Mouse (Mus musculus) embryonic facial prominence, embryonic 14.5 days (tissue): ENCODE data around the gene Rprd1b. TPM values are rescaled to one million over a fixed set of nuclear protein-coding genes. Genes with fewer than 3 reads are reported as not detected.
A peak's percentile ranks its signal among the peaks of the same experiment; 100 is the strongest.

ENCODE experiments used
- ATAC-seq: fragments of 200-750 bp; cut with Nextera tagmentation; 2 replicates; pipeline ENCODE4 v1.8.0; 2017; ENCODE audit warnings: low read depth, moderate number of reproducible peaks, moderate TSS enrichment
- DNase-seq: peaks from one replicate; pipeline ENCODE4 v3.0.0-alpha.2; 2015; ENCODE audit warnings: low spot score
- H3K27ac ChIP-seq: fragments of 300-500 bp; sonication (generic); replicated peaks from 2 replicates; pipeline ENCODE4 v1.5.1; 2014; ENCODE audit warnings: low read depth, mild to moderate bottlenecking, low read length, moderate library complexity
- H3K27me3 ChIP-seq: fragments of 300-500 bp; sonication (generic); replicated peaks from 2 replicates; pipeline ENCODE4 v1.6.1; 2014; ENCODE audit warnings: low read length; ENCODE audit not compliant: control insufficient read depth, insufficient read depth
- H3K36me3 ChIP-seq: fragments of 300-500 bp; sonication (generic); 2 replicates; pipeline ENCODE4 v1.6.1; 2014; ENCODE audit warnings: low read length, mixed read lengths; ENCODE audit not compliant: control insufficient read depth, insufficient read depth
- H3K4me1 ChIP-seq: fragments of 300-500 bp; sonication (generic); 2 replicates; pipeline ENCODE4 v1.6.1; 2014; ENCODE audit warnings: antibody characterized with exemption, low read length; ENCODE audit not compliant: control insufficient read depth, insufficient read depth
- H3K4me2 ChIP-seq: fragments of 300-500 bp; sonication (generic); 2 replicates; pipeline ENCODE4 v1.6.1; 2014; ENCODE audit warnings: low read depth, mild to moderate bottlenecking, low read length, moderate library complexity, mixed read lengths
- H3K4me3 ChIP-seq: fragments of 300-500 bp; sonication (generic); 2 replicates; pipeline ENCODE4 v1.5.1; 2014; ENCODE audit warnings: low read depth, mild to moderate bottlenecking, low read length
- H3K9ac ChIP-seq: fragments of 300-500 bp; sonication (generic); 2 replicates; pipeline ENCODE4 v1.6.1; 2014; ENCODE audit warnings: low read depth, mild to moderate bottlenecking, low read length, moderate library complexity, mixed read lengths
- H3K9me3 ChIP-seq: fragments of 300-500 bp; sonication (generic); 2 replicates; pipeline ENCODE4 v1.6.1; 2016; ENCODE audit warnings: low read length; ENCODE audit not compliant: control insufficient read depth
- WGBS: fragments of 180-500 bp; shearing (Covaris S2); extraction: QIAGEN DNeasy Blood & Tissue Kit; methylation state at CpG from one replicate; pipeline ENCODE4 v1.1.7; 2014; 5-methylcytosine and 5-hydroxymethylcytosine counted together
- polyA plus RNA-seq: library from polyadenylated mRNA; unstranded; fragments of >200 nt; fragmentation: Nextera tagmentation; extraction: Ambion mirVana; gene quantifications from 2 replicates; pipeline ENCODE4 v1.2.1, GENCODE M21; 2014

Rprd1b gene
- polyA plus RNA-seq, 1 experiment from 2014 or later: 32.8 TPM

- no peak overlapping the region for H3K4me2 ChIP-seq
- ATAC-seq (no peak), DNase-seq (no peak)
- WGBS: 56% methylated on average over 6 of the region's 6 CpGs
- H3K9ac ChIP-seq: no peak overlapping the region
- H3K36me3 ChIP-seq: no peaks in the 10 kb centered on the region
- H3K4me1 ChIP-seq: peaks cover 5% of the 10 kb centered on the region; the same call in 1 of the 2 replicates
- no peaks in the 10 kb centered on the region for H3K27me3 ChIP-seq
- no peaks in the 10 kb centered on the region for H3K9me3 ChIP-seq
- no peak overlapping the region for H3K27ac ChIP-seq
- H3K4me3 ChIP-seq: no peak overlapping the region
These were observed 134.7 kb downstream of the Rprd1b start for GRCm38 (mm10) chr2:158163034-158163433.

DNA sequence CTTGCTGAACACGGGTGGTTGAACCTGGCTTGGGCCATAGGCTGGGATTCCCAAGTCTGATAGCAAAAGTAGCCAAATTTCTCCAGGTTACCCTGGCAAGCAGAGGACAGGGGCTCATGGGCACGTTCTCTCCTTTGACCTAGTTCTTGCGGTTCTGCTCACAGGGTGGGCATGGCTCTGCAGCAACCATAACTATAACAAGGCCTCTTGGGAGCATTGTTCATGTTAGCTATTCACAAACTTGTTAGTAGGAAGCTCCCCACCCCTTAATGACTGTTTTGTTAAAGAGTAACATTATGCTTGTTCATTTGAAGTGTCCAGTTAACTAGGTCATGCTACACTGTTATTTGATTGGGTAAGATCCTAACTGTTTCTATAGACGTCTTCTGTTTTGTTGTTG lies 137.5 kb downstream of the Rprd1b start:
- no peak overlapping the region for H3K9ac ChIP-seq
- H3K36me3 ChIP-seq: no peaks in the 10 kb centered on the region
- 76% methylated on average over 4 of the region's 4 CpGs for WGBS
- H3K4me2 ChIP-seq: no peak overlapping the region
- H3K4me3 ChIP-seq: no peak overlapping the region
- DNase-seq: no peak
- H3K9me3 ChIP-seq: no peaks in the 10 kb centered on the region
- H3K4me1 ChIP-seq: peaks cover 14% of the 10 kb centered on the region
- no peak for ATAC-seq
- no peak overlapping the region for H3K27ac ChIP-seq
- no peaks in the 10 kb centered on the region for H3K27me3 ChIP-seq

DNA sequence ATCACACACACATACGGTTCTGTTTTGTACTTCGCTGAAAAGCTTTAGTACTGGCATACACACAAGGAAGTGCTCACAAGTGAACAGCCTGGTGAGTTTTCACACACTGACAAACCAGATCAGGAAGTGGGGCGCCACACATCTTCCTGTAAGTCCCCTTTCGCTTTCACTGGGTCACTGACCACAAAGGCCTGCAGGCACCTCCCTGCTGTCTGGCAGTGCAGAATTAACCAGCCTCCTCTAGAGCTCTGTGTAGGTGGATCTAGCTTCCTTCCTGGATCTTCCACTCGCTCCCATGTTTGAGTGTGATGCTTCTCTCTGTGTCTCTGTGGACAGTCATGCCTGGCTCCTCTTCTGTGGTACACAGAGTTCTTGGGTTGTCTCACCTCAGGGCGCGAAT lies 138.3 kb downstream of the Rprd1b start:
- peak; percentile 52 for DNase-seq
- H3K27ac ChIP-seq: no peak overlapping the region; the same call in 1 of the 2 replicates
- no peak overlapping the region for H3K4me3 ChIP-seq
- no peaks in the 10 kb centered on the region for H3K27me3 ChIP-seq
- no peak overlapping the region for H3K9ac ChIP-seq
- peak; percentile 22; the same call in 1 of the 2 replicates for ATAC-seq
- 70% methylated on average over 7 of the region's 7 CpGs for WGBS
- no peak overlapping the region for H3K4me2 ChIP-seq
- no peaks in the 10 kb centered on the region for H3K36me3 ChIP-seq
- H3K9me3 ChIP-seq: no peaks in the 10 kb centered on the region
- H3K4me1 ChIP-seq: peaks cover 14% of the 10 kb centered on the region

DNA sequence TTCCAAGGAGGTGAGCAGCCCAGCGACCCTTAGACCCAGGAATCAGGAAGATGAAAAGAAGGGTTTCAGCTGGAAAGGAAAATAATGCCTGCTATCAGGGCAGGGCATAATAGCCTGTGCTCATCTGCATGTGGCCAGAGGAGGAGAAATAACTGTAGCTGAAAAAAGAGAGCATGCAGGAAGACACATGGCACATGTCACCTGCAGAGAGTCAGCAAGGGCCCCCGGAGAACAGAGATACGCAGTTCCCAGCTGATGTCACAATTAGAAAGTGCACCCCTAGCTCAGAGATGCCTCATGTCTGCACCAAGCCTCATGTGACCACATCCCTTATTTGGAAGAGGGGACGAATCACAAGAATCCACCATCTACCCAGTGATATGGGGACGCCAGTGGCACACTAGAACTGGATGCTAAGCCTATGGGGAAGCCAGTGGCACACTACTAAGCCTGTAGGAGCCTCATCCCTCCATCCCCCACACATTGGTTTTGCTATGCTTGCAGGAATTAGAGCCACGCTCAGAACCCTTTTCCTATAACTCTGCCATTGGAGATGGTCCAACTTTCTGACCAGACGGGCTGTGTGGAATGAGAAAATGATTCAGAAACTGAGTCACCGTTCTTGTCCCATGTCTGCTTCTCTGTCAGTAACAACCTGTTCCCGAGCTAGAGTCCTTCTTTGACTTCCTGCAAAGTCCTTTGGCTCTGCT lies 139.4 kb downstream of the Rprd1b start:
- H3K27me3 ChIP-seq: no peaks in the 10 kb centered on the region
- H3K27ac ChIP-seq: no peak overlapping the region
- ATAC-seq: no peak
- no peak for DNase-seq
- no peaks in the 10 kb centered on the region for H3K36me3 ChIP-seq
- H3K9ac ChIP-seq: no peak overlapping the region
- H3K4me2 ChIP-seq: no peak overlapping the region
- H3K9me3 ChIP-seq: no peaks in the 10 kb centered on the region
- 56% methylated on average over 9 of the region's 9 CpGs for WGBS
- H3K4me3 ChIP-seq: no peak overlapping the region
- peaks cover 14% of the 10 kb centered on the region for H3K4me1 ChIP-seq

DNA sequence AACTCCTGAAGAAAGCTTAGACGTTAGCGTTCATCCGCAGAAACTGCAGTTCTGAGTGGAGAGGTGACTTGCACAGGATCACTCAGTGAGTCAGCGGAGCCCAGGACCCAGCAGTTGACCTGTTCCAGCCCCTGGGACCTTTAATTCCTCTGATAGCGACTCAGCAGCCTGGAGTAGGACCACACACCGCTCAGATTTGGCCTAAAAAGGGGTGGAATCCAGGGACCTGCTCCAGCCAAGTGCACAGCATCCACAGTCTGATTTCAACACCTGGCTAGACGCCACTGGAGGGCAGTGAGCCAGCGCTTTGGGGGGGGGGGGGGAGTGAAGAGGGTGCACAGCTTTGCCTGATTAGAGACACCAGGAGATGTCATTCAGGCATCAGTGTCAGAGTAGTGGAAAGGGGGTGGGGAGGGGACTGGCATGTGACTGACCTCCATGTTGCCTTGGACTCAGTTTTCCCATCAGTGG lies 140.5 kb downstream of the Rprd1b start:
- H3K9me3 ChIP-seq: no peaks in the 10 kb centered on the region
- no peak overlapping the region for H3K27ac ChIP-seq
- DNase-seq: no peak
- no peak overlapping the region for H3K9ac ChIP-seq
- no peaks in the 10 kb centered on the region for H3K36me3 ChIP-seq
- no peak overlapping the region for H3K4me2 ChIP-seq
- H3K4me1 ChIP-seq: peaks cover 14% of the 10 kb centered on the region
- no peak overlapping the region for H3K4me3 ChIP-seq
- no peaks in the 10 kb centered on the region for H3K27me3 ChIP-seq
- 47% methylated on average over 8 of the region's 8 CpGs for WGBS
- ATAC-seq: peak; percentile 37; the same call in 1 of the 2 replicates

DNA sequence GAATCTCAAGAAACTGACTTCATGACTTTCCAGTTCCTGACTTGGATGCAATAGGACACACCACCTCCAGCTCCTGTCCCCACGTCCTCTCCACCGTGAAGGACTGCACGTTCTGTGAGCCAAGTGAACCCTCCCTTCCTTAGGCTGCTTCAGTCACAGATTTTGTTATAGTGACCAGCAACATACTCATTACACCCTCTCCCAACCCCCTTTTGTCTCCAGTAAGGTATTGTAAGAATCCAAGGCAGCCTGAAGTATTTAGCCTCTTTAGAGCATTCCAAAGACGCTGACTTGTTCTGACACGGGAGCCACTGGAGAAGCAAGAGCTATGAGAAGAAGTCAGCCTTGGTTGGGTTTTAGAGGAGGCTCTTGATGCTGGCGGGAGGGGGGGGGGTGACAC lies 141.1 kb downstream of the Rprd1b start:
- H3K36me3 ChIP-seq: no peaks in the 10 kb centered on the region
- DNase-seq: no peak

DNA sequence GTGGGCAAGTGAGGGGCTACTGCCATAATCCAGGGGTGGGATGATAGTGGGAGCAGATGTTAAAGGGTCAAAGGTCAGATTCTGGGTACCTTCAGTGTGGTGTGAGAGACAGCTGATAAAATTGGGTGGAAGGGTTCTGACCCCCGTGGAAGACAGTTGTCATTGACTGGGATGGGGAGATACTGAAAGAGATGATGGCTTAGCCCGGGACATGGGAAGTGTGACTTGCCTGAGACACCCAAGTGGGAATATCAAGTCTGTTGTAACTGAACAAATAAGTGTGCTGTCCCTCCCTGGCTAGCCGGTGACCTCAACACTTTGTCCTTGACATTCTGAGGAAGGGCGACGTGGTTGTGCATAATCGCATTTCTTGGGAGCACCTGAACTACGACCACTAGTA lies 141.5 kb downstream of the Rprd1b start:
- no peak overlapping the region for H3K4me3 ChIP-seq
- WGBS: 89% methylated on average over 7 of the region's 7 CpGs
- no peak overlapping the region for H3K4me2 ChIP-seq
- H3K27me3 ChIP-seq: no peaks in the 10 kb centered on the region
- H3K9ac ChIP-seq: no peak overlapping the region
- H3K36me3 ChIP-seq: no peaks in the 10 kb centered on the region
- H3K9me3 ChIP-seq: no peaks in the 10 kb centered on the region
- H3K4me1 ChIP-seq: peaks cover 14% of the 10 kb centered on the region
- DNase-seq (no peak), ATAC-seq (no peak)
- H3K27ac ChIP-seq: no peak overlapping the region

More for the DNA sequence above, 141.1 kb downstream of the Rprd1b start:
- Histone ChIP-seq H3K4me1 (peaks cover 14% of the 10 kb centered on the region), H3K27ac (no peak overlapping the region), H3K4me2 (no peak overlapping the region), H3K9me3 (no peaks in the 10 kb centered on the region), H3K9ac (no peak overlapping the region), H3K27me3 (no peaks in the 10 kb centered on the region), H3K4me3 (no peak overlapping the region)
- ATAC-seq: no peak
- 65% methylated on average over 6 of the region's 6 CpGs for WGBS

DNA sequence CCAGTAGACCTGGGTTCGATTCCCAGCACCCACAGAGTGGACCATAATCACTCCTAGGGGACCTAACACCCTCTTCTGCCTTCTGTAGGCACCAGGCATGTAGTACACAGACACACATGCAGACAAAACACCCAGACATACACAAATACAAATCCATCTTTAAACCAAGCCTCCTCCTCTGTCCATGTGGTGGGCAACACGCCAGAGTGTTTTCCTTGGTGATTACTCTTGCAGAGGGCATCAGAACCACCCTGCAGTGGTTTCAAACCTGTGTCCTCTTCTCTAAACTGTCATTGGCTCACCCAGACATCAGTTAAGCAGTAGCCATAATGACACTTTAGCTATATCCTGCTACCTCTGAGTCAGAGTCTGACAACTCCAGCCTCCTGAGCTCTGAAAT lies 142.1 kb downstream of the Rprd1b start:
- DNase-seq: no peak

GRCm38 (mm10) chr2:158174438-158174837 lies 146.1 kb downstream of the Rprd1b start:
- Histone ChIP-seq H3K9me3 (no peaks in the 10 kb centered on the region), H3K27ac (no peak overlapping the region), H3K9ac (no peak overlapping the region), H3K36me3 (no peaks in the 10 kb centered on the region), H3K27me3 (no peaks in the 10 kb centered on the region), H3K4me1 (peaks cover 5% of the 10 kb centered on the region), H3K4me2 (no peak overlapping the region), H3K4me3 (no peak overlapping the region)
- ATAC-seq (no peak), DNase-seq (no peak)
- 84% methylated on average over 5 of the region's 5 CpGs for WGBS

More for the DNA sequence above, 142.1 kb downstream of the Rprd1b start:
- no peaks in the 10 kb centered on the region for H3K9me3 ChIP-seq
- WGBS: 83% methylated on average over 2 of the region's 2 CpGs
- no peaks in the 10 kb centered on the region for H3K36me3 ChIP-seq
- no peak overlapping the region for H3K9ac ChIP-seq
- no peak overlapping the region for H3K4me2 ChIP-seq
- no peak overlapping the region for H3K27ac ChIP-seq
- no peak overlapping the region for H3K4me3 ChIP-seq
- H3K27me3 ChIP-seq: no peaks in the 10 kb centered on the region
- ATAC-seq: no peak
- peaks cover 14% of the 10 kb centered on the region for H3K4me1 ChIP-seq
